Mouse (Mus musculus) urinary bladder, postnatal 36 days (tissue): Measurements from ENCODE around the gene Gm5157.
"Not testable (repeated sequence)": the region's sequence is repeated elsewhere in the genome, so short reads cannot be mapped to it uniquely, and the experiment has no call there.

Experiments used
- DNase-seq, 2 experiments: peaks; one replicate each; pipeline ENCODE4 v3.0.0; 2022; ENCODE audit warnings: low spot score in 2 of 2, mixed read lengths in 1 of 2

The Gm5157 gene

DNA sequence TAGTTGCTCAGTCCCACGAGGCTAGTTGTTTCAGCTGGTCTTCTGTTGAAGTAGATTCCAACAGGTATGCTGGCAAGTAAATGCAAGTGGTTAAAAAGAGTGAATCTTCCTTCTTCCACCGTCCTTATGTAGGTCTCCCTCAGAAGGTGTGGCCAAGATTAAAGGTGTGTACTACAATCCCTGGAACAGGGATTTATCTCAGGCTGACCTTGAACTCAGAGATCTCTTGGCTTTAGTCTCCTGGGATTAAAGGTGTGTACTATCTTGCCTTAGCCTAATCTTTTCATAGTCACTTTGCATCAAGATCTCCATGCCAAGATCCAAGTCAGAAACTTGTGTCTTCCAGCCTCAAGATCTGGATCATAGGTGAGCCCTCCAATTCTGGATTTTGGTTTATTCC, at the start of gene Gm5157:
Gm5157 (minus strand) TSS at position 101 of the 400 bp plus-strand sequence.
- not testable (repeated sequence) for DNase-seq

DNA sequence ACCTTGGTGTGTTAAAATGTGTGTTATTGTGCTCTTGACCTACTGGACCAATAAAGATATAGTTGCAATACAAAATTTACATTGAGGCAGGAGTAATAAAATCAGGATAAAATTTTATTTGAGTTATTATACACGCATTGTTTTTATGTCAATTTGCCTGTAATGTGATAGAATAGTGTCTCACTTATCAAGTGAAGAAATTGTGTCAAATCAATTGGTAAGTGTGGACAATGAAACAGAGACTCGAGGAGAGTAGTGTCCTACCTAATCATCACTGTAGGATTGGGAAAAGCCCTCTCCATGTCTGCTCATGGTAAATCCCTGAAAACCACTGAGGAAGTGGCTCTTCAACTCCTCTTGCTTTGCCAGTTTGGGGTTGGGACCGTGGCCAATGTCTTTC, 28.3 kb downstream of the Gm5157 start, which contains the start of gene Vmn1r123:
Vmn1r123 (plus strand) TSS at position 301 of the 400 bp plus-strand sequence.
- not testable (repeated sequence) for DNase-seq
